Mouse (Mus musculus) CH12.LX (cell line): ENCODE measurements at regions not wholly inside any gene's neighbourhood (a gene's known extent, or its start where the extent isn't known, plus 50 kb on each side); places are given as distances from the start of the nearest gene placed in this dataset.

Source experiments
- CTCF ChIP-seq, 2 experiments: IDR thresholded peaks in 1 of 2; conservative IDR thresholded peaks in 1 of 2; 2 replicates each; pipeline ENCODE4 v1.5.1; 2011 to 2012; ENCODE audit warnings: low read depth in 2 of 2, low read length in 2 of 2, improper control_type of control experiment in 1 of 2, inconsistent platforms in 1 of 2, mild to moderate bottlenecking in 1 of 2, moderate library complexity in 1 of 2
- E2F4 ChIP-seq: IDR thresholded peaks from 2 replicates; pipeline ENCODE4 v1.6.1; 2011; ENCODE audit warnings: low read depth, low read length, improper control_type of control experiment; ENCODE audit not compliant: insufficient replicate concordance
- ELF1 ChIP-seq: IDR thresholded peaks from 2 replicates; pipeline ENCODE4 v1.6.1; 2014; ENCODE audit warnings: low read depth, mild to moderate bottlenecking, inconsistent platforms, low read length, improper control_type of control experiment
- GABPA ChIP-seq: IDR thresholded peaks from 2 replicates; pipeline ENCODE4 v1.6.1; 2012; ENCODE audit warnings: low read depth, low read length, improper control_type of control experiment, inconsistent platforms; ENCODE audit not compliant: insufficient replicate concordance
- MAX ChIP-seq: IDR thresholded peaks from 2 replicates; pipeline ENCODE4 v1.6.1; 2011; ENCODE audit warnings: low read length, improper control_type of control experiment
- MYC ChIP-seq: IDR thresholded peaks from 2 replicates; pipeline ENCODE4 v1.6.1; 2011; ENCODE audit warnings: low read depth, mild to moderate bottlenecking, improper control_type of control experiment, low read length
- POLR2A ChIP-seq: IDR thresholded peaks from 2 replicates; pipeline ENCODE4 v1.6.1; 2011; ENCODE audit warnings: low read depth, mild to moderate bottlenecking, improper control_type of control experiment, low read length
- POLR2AphosphoS2 ChIP-seq: IDR thresholded peaks from 2 replicates; pipeline ENCODE4 v1.6.1; 2011; ENCODE audit warnings: low read depth, low read length, improper control_type of control experiment
- TCF12 ChIP-seq: IDR thresholded peaks from 2 replicates; pipeline ENCODE4 v1.6.1; 2014; ENCODE audit warnings: low read depth, mild to moderate bottlenecking, inconsistent platforms, low read length, improper control_type of control experiment
- USF1 ChIP-seq: IDR thresholded peaks from 2 replicates; pipeline ENCODE4 v1.6.1; 2014; ENCODE audit warnings: low read depth, mild to moderate bottlenecking, inconsistent platforms, low read length, improper control_type of control experiment
- ZKSCAN1 ChIP-seq: IDR thresholded peaks from 2 replicates; pipeline ENCODE4 v1.6.1; 2012; ENCODE audit warnings: low read depth, inconsistent platforms, low read length, improper control_type of control experiment, borderline replicate concordance

DNA sequence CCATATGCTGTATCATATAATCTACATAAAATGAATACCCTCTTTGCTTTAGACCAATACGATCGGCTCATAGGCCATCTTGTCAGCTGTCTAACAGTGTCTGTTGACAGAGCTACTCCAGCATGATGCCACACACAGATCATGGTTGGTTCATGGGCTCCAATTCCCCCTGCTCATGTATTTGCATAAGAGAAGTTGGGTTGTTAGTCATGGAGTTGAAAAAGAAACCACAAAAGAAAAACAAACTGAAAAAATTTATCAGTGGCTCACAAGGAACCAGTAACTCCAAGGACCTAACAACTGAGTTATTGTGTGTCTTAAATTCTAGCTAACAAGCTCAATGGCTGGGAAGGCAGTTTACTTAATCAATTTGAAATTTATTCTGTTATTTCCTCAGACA is 176.1 kb upstream of the Arhgap18 start:
- TF ChIP-seq MYC (peak; percentile 33; the same call in 1 of the 2 replicates), CTCF (conservative IDR thresholded peaks at IDR 0.05 in 1 of 2, IDR thresholded peaks at IDR 0.05 in 1 of 2; ENCODE audit: low read depth in 2 of 2, low read length in 2 of 2) (no peak), POLR2A (peak; percentile 39; the same call in 1 of the 2 replicates), POLR2AphosphoS2 (no peak), GABPA (no peak), MAX (no peak), TCF12 (0 out of 2 replicates have a peak, but pooled peaks have one; percentile 33), ELF1 (no peak), USF1 (no peak), E2F4 (no peak), ZKSCAN1 (no peak)
